Mouse (Mus musculus) kidney, adult 2 months (tissue): Measurements from ENCODE around the gene Stk4.

ENCODE experiments used
- CTCF ChIP-seq: fragments of 200-500 bp; conservative IDR thresholded peaks from 2 replicates; pipeline ENCODE4 v1.5.1; 2011; ENCODE audit warnings: low read depth, mild to moderate bottlenecking, control low read depth, low read length, moderate library complexity, mixed read lengths; ENCODE audit not compliant: insufficient read depth, insufficient read length
- POLR2A ChIP-seq: fragments of 200-500 bp; IDR thresholded peaks from one replicate; pipeline ENCODE4 v1.6.1; 2011; ENCODE audit warnings: low read depth, low read length, control low read depth

GRCm38 (mm10) chr2:164195971-164196699 lies 126.0 kb downstream of the Stk4 start:
- TF ChIP-seq CTCF: no peak
- TF ChIP-seq POLR2A: no peak
